Mouse (Mus musculus): Measurements from ENCODE around the gene Gm44596. TPM values are rescaled to one million over a fixed set of nuclear protein-coding genes. Genes with fewer than 3 reads are reported as not detected.

Gene Gm44596
- polyA plus RNA-seq, 1 experiment from 2014 or later: not detected

DNA sequence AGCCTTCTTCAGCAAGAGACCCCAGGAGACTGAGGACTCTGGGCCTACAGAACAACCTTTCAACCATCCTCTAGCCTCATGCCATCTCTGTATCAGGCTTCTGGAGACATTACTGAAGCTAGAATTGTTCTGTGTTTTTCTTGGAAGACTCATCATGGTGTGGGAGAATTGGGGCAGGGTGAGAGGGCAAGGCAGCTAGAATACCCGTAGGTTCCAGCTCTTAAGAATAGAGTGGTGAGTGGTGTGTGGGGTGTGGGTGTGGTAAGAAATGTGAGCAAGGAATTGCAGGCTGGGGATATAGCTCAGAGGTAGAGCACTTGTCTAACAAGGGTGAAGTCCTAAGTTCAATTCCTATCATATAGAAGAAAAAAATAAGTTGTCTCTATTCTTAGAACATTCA lies 9.7 kb downstream of the Gm44596 start:
- ATAC-seq (replicated peaks): no peak
- no peaks in the 10 kb centered on the region for H3K36me3 ChIP-seq (replicated peaks)
- no peak overlapping the region for H3K4me2 ChIP-seq
- no peaks in the 10 kb centered on the region for H3K4me1 ChIP-seq
- no peaks in the 10 kb centered on the region for H3K9me3 ChIP-seq
- H3K27me3 ChIP-seq (replicated peaks): no peaks in the 10 kb centered on the region
- no peak overlapping the region for H3K4me3 ChIP-seq
- H3K27ac ChIP-seq: no peak overlapping the region
- 87% methylated on average over 1 of the region's 1 CpGs for WGBS
- H3K9ac ChIP-seq: no peak overlapping the region

DNA sequence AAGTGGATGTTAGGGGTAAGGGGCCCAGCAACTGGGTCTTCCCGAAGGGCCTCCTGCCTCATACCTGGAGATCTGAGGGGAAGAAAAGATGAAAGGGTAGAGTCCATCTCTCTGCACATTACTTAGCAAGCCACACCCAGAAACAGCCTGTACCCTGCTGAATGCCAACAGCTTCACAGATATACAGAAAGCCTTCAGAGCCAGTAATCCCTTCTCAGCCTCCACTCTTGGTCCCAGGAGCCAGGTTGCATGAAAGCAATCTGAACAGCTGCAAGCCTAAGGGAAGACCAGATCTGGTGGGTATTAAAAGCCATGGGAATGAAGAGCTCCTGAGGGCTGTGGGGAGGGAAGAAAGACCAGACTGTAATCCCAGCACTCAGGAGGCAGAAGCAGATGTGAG lies 13.9 kb downstream of the Gm44596 start:
- no peak for ATAC-seq (replicated peaks)
- Histone ChIP-seq H3K27me3 (replicated peaks) (no peaks in the 10 kb centered on the region), H3K36me3 (replicated peaks) (no peaks in the 10 kb centered on the region), H3K27ac (no peak overlapping the region), H3K4me2 (no peak overlapping the region), H3K9me3 (no peaks in the 10 kb centered on the region), H3K4me1 (no peaks in the 10 kb centered on the region), H3K4me3 (no peak overlapping the region), H3K9ac (no peak overlapping the region)
- 88% methylated on average over 1 of the region's 1 CpGs for WGBS

DNA sequence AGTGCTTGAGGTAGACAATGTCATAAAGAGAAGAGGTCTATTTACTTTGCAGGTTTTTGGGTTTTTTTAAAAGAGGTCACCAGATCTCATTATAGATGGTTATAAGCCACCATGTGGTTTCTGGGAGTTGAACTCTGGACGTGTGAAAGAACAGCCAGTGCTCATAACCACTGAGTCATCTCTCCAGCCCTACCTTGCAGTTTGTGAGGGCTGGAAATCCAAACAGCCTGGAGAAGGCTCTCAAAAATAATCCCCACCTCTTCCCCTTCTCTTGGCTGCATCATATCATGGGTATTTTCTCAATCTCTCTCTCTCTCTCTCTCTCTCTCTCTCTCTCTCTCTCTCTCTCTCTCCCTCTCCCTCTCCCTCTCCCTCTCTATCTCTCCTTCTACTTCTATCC lies 15.4 kb downstream of the Gm44596 start:
- Histone ChIP-seq H3K9ac (no peak overlapping the region), H3K4me2 (no peak overlapping the region), H3K4me3 (no peak overlapping the region), H3K27me3 (replicated peaks) (no peaks in the 10 kb centered on the region), H3K9me3 (no peaks in the 10 kb centered on the region), H3K27ac (no peak overlapping the region), H3K4me1 (no peaks in the 10 kb centered on the region), H3K36me3 (replicated peaks) (no peaks in the 10 kb centered on the region)
- no peak for ATAC-seq (replicated peaks)
- WGBS: 61% methylated on average over 1 of the region's 1 CpGs

- ATAC-seq (replicated peaks): no peak
- no peaks in the 10 kb centered on the region for H3K36me3 ChIP-seq (replicated peaks)
- no peaks in the 10 kb centered on the region for H3K9me3 ChIP-seq
- H3K4me1 ChIP-seq: peaks cover 26% of the 10 kb centered on the region
- H3K27me3 ChIP-seq (replicated peaks): no peaks in the 10 kb centered on the region
- H3K4me3 ChIP-seq: no peak overlapping the region
- 87% methylated on average over 7 of the region's 7 CpGs for WGBS
- H3K9ac ChIP-seq: no peak overlapping the region
- H3K27ac ChIP-seq: no peak overlapping the region
- H3K4me2 ChIP-seq: no peak overlapping the region
Measured at GRCm38 (mm10) chr6:128397574-128398261, 22.4 kb downstream of the Gm44596 start.

- 63% methylated on average over 3 of the region's 3 CpGs for WGBS
- H3K9me3 ChIP-seq: no peaks in the 10 kb centered on the region
- ATAC-seq (replicated peaks): no peak
Measured at GRCm38 (mm10) chr6:128398996-128399395, 23.7 kb downstream of the Gm44596 start, which contains the start of gene Nrip2. TSS of gene Nrip2 (plus strand) at chr6:128399296.

DNA sequence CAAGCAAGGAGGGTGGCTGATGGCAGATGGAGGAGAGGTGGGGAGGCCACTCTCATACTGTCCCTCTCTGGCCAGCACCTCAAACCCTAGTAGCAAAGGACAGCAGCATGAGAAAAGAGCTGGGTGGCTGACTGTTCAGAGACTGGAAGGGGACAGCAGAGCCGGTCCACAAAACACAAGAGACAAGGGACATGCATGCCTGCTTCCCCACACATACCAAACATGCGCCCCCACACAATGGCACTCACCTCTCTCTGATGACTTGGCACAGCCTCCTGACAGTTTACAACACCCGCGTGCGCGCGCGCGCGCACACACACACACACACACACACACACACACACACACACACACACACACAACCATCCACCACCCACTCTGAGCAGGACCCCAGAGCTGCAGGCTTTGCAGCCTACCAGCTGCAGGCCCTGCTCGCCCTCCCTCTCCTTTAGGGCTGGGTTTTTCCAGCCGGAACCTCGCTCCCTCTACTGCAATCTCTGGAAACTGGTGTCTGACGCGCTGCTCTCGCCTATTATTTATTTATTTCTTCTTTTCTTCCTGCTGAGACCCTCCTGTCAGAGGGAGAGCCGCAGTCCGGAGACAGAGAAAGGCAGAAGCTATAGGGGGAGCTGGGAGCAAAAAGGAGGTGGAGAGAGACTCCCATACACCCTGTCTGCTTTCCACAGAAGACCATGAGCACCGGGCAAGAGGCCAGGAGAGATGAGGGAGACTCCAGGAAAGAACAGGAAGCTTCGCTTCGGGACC lies 24.3 kb downstream of the Gm44596 start:
- no peaks in the 10 kb centered on the region for H3K36me3 ChIP-seq (replicated peaks)
- WGBS: 39% methylated on average over 18 of the region's 21 CpGs
- no peaks in the 10 kb centered on the region for H3K27me3 ChIP-seq (replicated peaks)
- H3K4me2 ChIP-seq: peak overlapping the region; percentile 46
- H3K27ac ChIP-seq: peak overlapping the region; percentile 76
- peak; percentile 92 for ATAC-seq (replicated peaks)
- peak overlapping the region; percentile 41 for H3K9ac ChIP-seq
- H3K9me3 ChIP-seq: no peaks in the 10 kb centered on the region
- H3K4me1 ChIP-seq: peaks cover 28% of the 10 kb centered on the region
- H3K4me3 ChIP-seq: peak overlapping the region; percentile 25

More at GRCm38 (mm10) chr6:128398996-128399395, 23.7 kb downstream of the Gm44596 start, which contains the start of gene Nrip2:
- H3K9ac ChIP-seq: peak within 1 kb of the TSS; percentile 41
- peak within 1 kb of the TSS; percentile 46 for H3K4me2 ChIP-seq
- peak within 1 kb of the TSS; percentile 25 for H3K4me3 ChIP-seq
- no peaks in the 10 kb centered on the region for H3K36me3 ChIP-seq (replicated peaks)
- peak within 1 kb of the TSS; percentile 76 for H3K27ac ChIP-seq
- peaks cover 26% of the 10 kb centered on the region for H3K4me1 ChIP-seq
- H3K27me3 ChIP-seq (replicated peaks): no peaks in the 10 kb centered on the region

- H3K4me2 ChIP-seq: no peak overlapping the region
- peaks cover 17% of the 10 kb centered on the region; the same call in 1 of the 2 replicates for H3K36me3 ChIP-seq (replicated peaks)
- no peak overlapping the region for H3K4me3 ChIP-seq
- H3K9ac ChIP-seq: no peak overlapping the region
- H3K27me3 ChIP-seq (replicated peaks): no peaks in the 10 kb centered on the region
- no peak for ATAC-seq (replicated peaks)
- WGBS: 49% methylated on average over 5 of the region's 5 CpGs
- H3K4me1 ChIP-seq: peaks cover 24% of the 10 kb centered on the region
- no peak overlapping the region for H3K27ac ChIP-seq
- H3K9me3 ChIP-seq: no peaks in the 10 kb centered on the region
Measured at GRCm38 (mm10) chr6:128404708-128405107, 29.4 kb downstream of the Gm44596 start.

DNA sequence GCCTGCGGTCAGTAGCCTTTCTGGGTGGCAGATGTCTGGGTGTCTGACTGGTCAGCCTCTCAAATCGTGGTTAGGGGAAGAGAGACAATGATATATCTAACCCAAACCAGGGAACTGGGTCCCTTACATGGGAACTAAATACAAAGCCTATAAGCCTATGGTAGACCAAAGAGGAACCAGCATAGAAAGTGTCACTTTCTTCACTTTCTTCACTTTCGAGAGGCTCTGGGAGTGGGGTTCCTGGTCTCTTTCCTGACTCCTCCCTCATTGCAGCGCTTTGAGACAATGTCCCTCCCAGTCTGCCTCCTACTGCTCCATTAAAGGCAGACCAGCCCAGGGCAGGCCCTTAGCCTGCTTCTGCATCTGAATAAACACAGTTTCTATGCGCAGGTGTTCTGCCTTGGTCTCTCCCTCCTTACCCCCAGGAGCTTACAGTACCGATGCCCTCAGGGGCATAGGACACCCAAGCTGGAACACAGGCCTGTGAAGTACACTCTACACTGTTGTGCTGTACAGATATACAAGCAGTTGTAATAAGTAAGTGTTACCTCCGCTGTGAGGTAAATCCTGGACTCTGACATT lies 33.3 kb downstream of the Gm44596 start:
- no peaks in the 10 kb centered on the region for H3K9me3 ChIP-seq
- no peak overlapping the region for H3K27ac ChIP-seq
- H3K4me2 ChIP-seq: no peak overlapping the region
- H3K4me1 ChIP-seq: peaks cover 2% of the 10 kb centered on the region; the same call in 1 of the 2 replicates
- peaks cover 35% of the 10 kb centered on the region for H3K36me3 ChIP-seq (replicated peaks)
- H3K27me3 ChIP-seq (replicated peaks): no peaks in the 10 kb centered on the region
- H3K9ac ChIP-seq: no peak overlapping the region
- WGBS: 89% methylated on average over 7 of the region's 7 CpGs
- no peak overlapping the region for H3K4me3 ChIP-seq
- no peak for ATAC-seq (replicated peaks)

GRCm38 (mm10) chr6:128410305-128410704 lies 35.0 kb downstream of the Gm44596 start:
- Histone ChIP-seq H3K36me3 (replicated peaks) (peaks cover 35% of the 10 kb centered on the region), H3K4me2 (no peak overlapping the region), H3K4me3 (no peak overlapping the region), H3K27ac (no peak overlapping the region), H3K9me3 (no peaks in the 10 kb centered on the region), H3K27me3 (replicated peaks) (no peaks in the 10 kb centered on the region), H3K9ac (no peak overlapping the region), H3K4me1 (no peaks in the 10 kb centered on the region)
- ATAC-seq (replicated peaks): no peak
- 97% methylated on average over 13 of the region's 13 CpGs for WGBS

DNA sequence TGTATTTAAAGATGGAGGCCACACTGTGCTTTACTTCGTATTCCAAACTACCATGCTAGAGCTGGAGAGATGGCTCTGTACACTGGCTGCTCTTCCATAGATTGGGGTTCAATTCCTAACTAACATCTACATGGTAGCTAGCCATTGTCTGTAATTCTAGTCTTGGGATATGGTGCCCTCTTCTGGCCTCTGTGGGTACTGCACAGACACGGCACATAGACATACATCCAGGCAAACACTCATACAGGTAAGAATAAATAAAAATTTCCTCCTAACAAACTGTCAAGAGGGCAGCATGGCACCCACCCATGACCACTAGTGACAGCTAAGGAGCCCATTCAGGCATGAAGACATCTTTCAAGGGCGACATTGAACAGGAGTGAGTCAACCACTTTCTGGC lies 35.8 kb downstream of the Gm44596 start:
- H3K9me3 ChIP-seq: no peaks in the 10 kb centered on the region
- H3K9ac ChIP-seq: no peak overlapping the region
- no peaks in the 10 kb centered on the region for H3K4me1 ChIP-seq
- H3K4me3 ChIP-seq: no peak overlapping the region
- no peak overlapping the region for H3K4me2 ChIP-seq
- H3K27ac ChIP-seq: no peak overlapping the region
- no peaks in the 10 kb centered on the region for H3K27me3 ChIP-seq (replicated peaks)
- 26% methylated on average over 3 of the region's 3 CpGs for WGBS
- peaks cover 35% of the 10 kb centered on the region for H3K36me3 ChIP-seq (replicated peaks)
- peak; percentile 62 for ATAC-seq (replicated peaks)

- no peaks in the 10 kb centered on the region for H3K4me1 ChIP-seq
- H3K9me3 ChIP-seq: no peaks in the 10 kb centered on the region
- peaks cover 16% of the 10 kb centered on the region for H3K36me3 ChIP-seq (replicated peaks)
- H3K27ac ChIP-seq: no peak overlapping the region
- H3K27me3 ChIP-seq (replicated peaks): no peaks in the 10 kb centered on the region
- H3K4me2 ChIP-seq: no peak overlapping the region
- 88% methylated on average over 5 of the region's 5 CpGs for WGBS
- H3K4me3 ChIP-seq: no peak overlapping the region
- no peak overlapping the region for H3K9ac ChIP-seq
- no peak for ATAC-seq (replicated peaks)
Measured at GRCm38 (mm10) chr6:128416169-128416568, 40.9 kb downstream of the Gm44596 start.

GRCm38 (mm10) chr6:128418076-128418475 lies 42.8 kb downstream of the Gm44596 start:
- Histone ChIP-seq H3K4me1 (no peaks in the 10 kb centered on the region), H3K4me3 (no peak overlapping the region), H3K4me2 (no peak overlapping the region), H3K9me3 (no peaks in the 10 kb centered on the region), H3K36me3 (replicated peaks) (0 out of 2 replicates have a peak, but pooled peaks cover 3% of the 10 kb centered on the region), H3K9ac (no peak overlapping the region), H3K27me3 (replicated peaks) (no peaks in the 10 kb centered on the region), H3K27ac (no peak overlapping the region)
- no peak for ATAC-seq (replicated peaks)
- 100% methylated on average over 1 of the region's 1 CpGs for WGBS
